Mouse (Mus musculus) limb, embryonic 11.5 days (tissue): ENCODE measurements around the gene Eif2s1. TPM values are rescaled to one million over a fixed set of nuclear protein-coding genes. Genes with fewer than 3 reads are reported as not detected.

ENCODE experiments used
- ATAC-seq: fragments of 200-750 bp; cut with Nextera tagmentation; 2 replicates; pipeline ENCODE4 v1.8.0; 2017; ENCODE audit warnings: low read depth; ENCODE audit not compliant: insufficient number of reproducible peaks, low FRiP score, low TSS enrichment
- DNase-seq: peaks from one replicate; pipeline ENCODE4 v3.0.0-alpha.2; 2015; ENCODE audit warnings: low spot score
- H3K27ac ChIP-seq: fragments of 300-500 bp; sonication (generic); replicated peaks from 2 replicates; pipeline ENCODE4 v1.5.1; 2014; ENCODE audit warnings: low read depth, mild to moderate bottlenecking, low read length
- H3K27me3 ChIP-seq: fragments of 300-500 bp; sonication (generic); 2 replicates; pipeline ENCODE4 v1.6.1; 2014; ENCODE audit warnings: mild to moderate bottlenecking, low read length, mixed read lengths; ENCODE audit not compliant: control insufficient read depth, insufficient read depth
- H3K36me3 ChIP-seq: fragments of 300-500 bp; sonication (generic); 2 replicates; pipeline ENCODE4 v1.6.1; 2014; ENCODE audit warnings: mild to moderate bottlenecking, low read length, moderate library complexity, mixed read lengths; ENCODE audit not compliant: control insufficient read depth, insufficient read depth
- H3K4me1 ChIP-seq: fragments of 300-500 bp; sonication (generic); 2 replicates; pipeline ENCODE4 v1.6.1; 2014; ENCODE audit warnings: low read length, mixed read lengths; ENCODE audit not compliant: control insufficient read depth, insufficient read depth
- H3K4me2 ChIP-seq: fragments of 300-500 bp; sonication (generic); 2 replicates; pipeline ENCODE4 v1.6.1; 2014; ENCODE audit warnings: low read depth, mild to moderate bottlenecking, moderate library complexity; ENCODE audit not compliant: severe bottlenecking
- H3K4me3 ChIP-seq: fragments of 300-500 bp; sonication (generic); 2 replicates; pipeline ENCODE4 v1.5.1; 2014; ENCODE audit warnings: low read depth, low read length
- H3K9ac ChIP-seq: fragments of 300-500 bp; sonication (generic); 2 replicates; pipeline ENCODE4 v1.6.1; 2014; ENCODE audit warnings: mild to moderate bottlenecking, low read length
- H3K9me3 ChIP-seq: fragments of 300-500 bp; sonication (generic); 2 replicates; pipeline ENCODE4 v1.6.1; 2016; ENCODE audit warnings: low read length; ENCODE audit not compliant: control insufficient read depth
- WGBS: fragments of 180-500 bp; shearing (Covaris S2); extraction: QIAGEN DNeasy Blood & Tissue Kit; methylation state at CpG from one replicate; pipeline ENCODE4 v1.1.7; 2014; 5-methylcytosine and 5-hydroxymethylcytosine counted together
- polyA plus RNA-seq: library from polyadenylated mRNA; unstranded; fragments of >200 nt; fragmentation: Nextera tagmentation; extraction: Ambion mirVana; gene quantifications from 2 replicates; pipeline ENCODE4 v1.2.1, GENCODE M21; 2014

The Eif2s1 gene
- polyA plus RNA-seq, 1 experiment from 2014 or later = 265 TPM

DNA sequence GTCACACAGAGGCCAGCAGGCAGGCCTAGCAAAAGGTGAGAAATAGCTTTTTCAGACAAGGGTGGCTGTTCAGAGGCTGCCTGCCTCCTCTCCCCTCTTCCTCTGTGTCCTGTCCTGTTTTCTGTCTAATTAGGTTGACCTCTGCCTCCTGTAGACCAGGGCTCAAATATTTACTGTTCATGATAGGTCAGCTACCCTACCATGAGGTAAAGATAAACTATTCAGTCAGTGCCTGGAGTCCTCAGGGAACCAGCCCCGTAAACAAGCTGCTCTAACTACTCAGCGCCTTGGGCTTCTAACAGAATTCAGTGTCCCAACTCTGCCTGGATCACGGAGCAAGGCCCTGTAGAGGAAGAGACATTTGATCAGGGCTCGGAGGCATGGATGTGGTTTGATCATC lies 74.9 kb downstream of the Eif2s1 start:
- Histone ChIP-seq H3K9me3 (no peaks in the 10 kb centered on the region), H3K4me1 (no peaks in the 10 kb centered on the region), H3K9ac (no peak overlapping the region), H3K27me3 (no peaks in the 10 kb centered on the region), H3K4me3 (no peak overlapping the region), H3K27ac (no peak overlapping the region), H3K4me2 (no peak overlapping the region), H3K36me3 (no peaks in the 10 kb centered on the region)
- WGBS = 54% methylated on average over 4 of the region's 4 CpGs
- DNase-seq = no peak
- no peak for ATAC-seq

Other genes with a start within 250 kb of the Eif2s1 start
- not detected in 2 replicates for gene Fam71d, start 170.3 kb upstream of the Eif2s1 start, polyA plus RNA-seq
- gene Mpp5, start 112.9 kb upstream of the Eif2s1 start, polyA plus RNA-seq = 23.4 and 24.1 TPM in 2 replicates
- gene Atp6v1d, start 181 bp upstream of the Eif2s1 start, polyA plus RNA-seq = 77.3 and 85.3 TPM in 2 replicates
- gene Plek2, start 45.1 kb downstream of the Eif2s1 start, polyA plus RNA-seq = 3.4 and 3.6 TPM in 2 replicates
- gene Tmem229b, start 145.8 kb downstream of the Eif2s1 start, polyA plus RNA-seq = 1.8 and 2.9 TPM in 2 replicates
- 2.9 and 3.0 TPM in 2 replicates for gene Plekhh1, start 167.3 kb downstream of the Eif2s1 start, polyA plus RNA-seq
- gene Pigh, start 227.8 kb downstream of the Eif2s1 start, polyA plus RNA-seq = 32.2 and 32.4 TPM in 2 replicates